Mouse (Mus musculus) bone marrow macrophage, adult 2 months (primary cell): Measurements from ENCODE around the gene Auh. TPM values are rescaled to one million over a fixed set of nuclear protein-coding genes. Genes with fewer than 3 reads are reported as not detected.

Experiments used
- H3K27ac ChIP-seq: 2 replicates; pipeline ENCODE4 v1.5.1; 2012; ENCODE audit warnings: low read depth, low read length; ENCODE audit not compliant: insufficient read depth
- H3K4me1 ChIP-seq: 2 replicates; pipeline ENCODE4 v1.6.1; 2012; ENCODE audit warnings: low read length; ENCODE audit not compliant: control insufficient read depth, insufficient read depth
- H3K4me3 ChIP-seq: 2 replicates; pipeline ENCODE4 v1.5.1; 2012; ENCODE audit warnings: mild to moderate bottlenecking, low read length, moderate library complexity; ENCODE audit not compliant: insufficient read depth
- CTCF ChIP-seq: IDR thresholded peaks from 2 replicates; pipeline ENCODE4 v1.5.1; 2012; ENCODE audit warnings: low read depth, mild to moderate bottlenecking, low read length, moderate library complexity
- POLR2A ChIP-seq: IDR thresholded peaks from 2 replicates; pipeline ENCODE4 v1.6.1; 2012; ENCODE audit warnings: mild to moderate bottlenecking, low read depth, low read length, borderline replicate concordance
- polyA plus RNA-seq: library from polyadenylated mRNA; stranded (reverse); fragments of >200 nt; gene quantifications from 2 replicates; pipeline ENCODE4 v1.2.4, GENCODE M21; 2012; ENCODE audit not compliant: missing spikeins, insufficient read depth, insufficient read length

The Auh gene
- polyA plus RNA-seq, 1 experiment, result 41.6 TPM

DNA sequence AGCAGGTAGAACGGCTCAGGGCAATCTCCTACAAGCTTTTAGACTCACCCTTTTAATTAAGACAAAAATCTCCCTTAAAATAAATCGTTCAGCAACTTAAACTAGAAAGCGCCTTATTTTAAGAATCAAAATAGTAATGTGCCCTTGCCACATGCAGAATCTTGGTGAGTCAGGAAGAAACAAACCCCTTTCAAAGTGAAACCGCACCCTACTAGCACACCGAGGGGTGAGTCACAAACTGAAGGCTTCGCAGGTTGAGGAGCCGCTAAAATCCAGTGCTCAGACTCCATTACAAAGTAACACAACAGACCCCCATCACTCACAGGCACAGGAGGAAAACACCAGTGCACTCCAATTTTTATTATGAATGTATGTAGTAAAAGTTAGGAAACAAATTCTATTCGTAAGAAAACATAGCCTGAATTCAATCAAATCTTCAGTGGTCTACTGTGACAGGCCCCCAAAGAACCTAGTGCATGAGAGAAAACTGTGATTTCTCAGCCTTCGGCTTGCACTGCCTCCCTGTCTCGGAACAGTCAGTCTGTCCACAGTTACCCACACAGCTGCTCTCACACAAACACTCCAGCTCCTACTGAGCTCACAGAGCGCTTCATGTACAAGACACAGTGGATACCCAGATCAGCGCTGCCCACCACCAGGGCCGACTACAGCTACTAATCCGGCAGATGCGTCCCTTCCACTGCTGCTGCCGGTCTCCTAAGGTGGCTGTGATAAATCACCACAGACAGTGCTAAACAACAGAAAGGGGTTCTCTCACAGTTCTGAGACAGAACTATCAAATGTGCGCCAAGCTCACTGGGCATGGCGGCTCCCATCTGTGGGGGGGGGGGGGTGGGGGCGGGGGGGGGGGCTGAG, 46.2 kb downstream of the Auh start:
- Histone ChIP-seq H3K27ac (no peak overlapping the region), H3K4me1 (peaks cover 5% of the 10 kb centered on the region), H3K4me3 (no peak overlapping the region)
- no peak for TF ChIP-seq CTCF
- TF ChIP-seq POLR2A, result no peak

DNA sequence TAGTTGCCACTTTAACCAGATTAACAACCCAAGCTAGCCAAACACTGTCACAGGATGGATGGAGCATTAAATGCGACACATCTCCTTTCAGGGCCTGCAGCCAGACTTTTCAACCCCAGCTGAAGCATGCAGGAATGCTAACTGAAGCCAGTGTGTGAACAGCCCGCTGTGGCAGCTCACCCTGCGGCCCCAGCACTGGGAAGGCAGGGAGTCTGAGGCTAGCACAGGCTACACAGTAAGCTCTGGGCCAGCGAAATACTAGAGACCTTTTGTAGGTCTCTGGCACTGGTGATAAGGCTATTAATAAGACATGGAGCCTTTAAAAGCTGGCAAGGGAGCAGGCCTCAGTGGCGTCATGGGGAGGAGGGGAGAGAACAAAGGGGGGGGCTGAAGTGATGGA, 49.1 kb downstream of the Auh start:
- Histone ChIP-seq H3K4me3 (no peak overlapping the region), H3K27ac (no peak overlapping the region), H3K4me1 (peaks cover 5% of the 10 kb centered on the region)
- no peak for TF ChIP-seq CTCF
- TF ChIP-seq POLR2A, result no peak

DNA sequence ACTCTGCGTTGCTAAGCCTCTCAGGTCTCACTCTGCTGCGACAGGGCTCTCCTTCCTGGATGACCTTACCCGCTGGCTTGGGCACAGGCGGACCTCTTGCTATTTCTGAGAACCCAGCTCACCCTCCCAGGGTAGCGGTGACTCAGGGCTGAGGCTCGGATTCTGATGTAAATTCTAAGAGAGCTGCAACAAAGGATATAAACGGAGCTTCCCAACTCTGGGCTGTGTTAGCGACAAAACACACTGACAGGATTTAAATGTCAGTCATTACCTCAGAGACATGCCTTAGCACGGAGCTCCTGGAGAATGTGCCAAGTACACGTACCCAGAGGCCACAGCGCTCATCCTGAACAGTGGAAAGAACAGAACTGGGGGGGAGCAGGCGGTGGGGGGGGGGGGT, 49.6 kb downstream of the Auh start:
- H3K27ac ChIP-seq, result no peak overlapping the region
- peaks cover 5% of the 10 kb centered on the region for H3K4me1 ChIP-seq
- H3K4me3 ChIP-seq, result no peak overlapping the region
- TF ChIP-seq CTCF, result no peak
- no peak for TF ChIP-seq POLR2A

DNA sequence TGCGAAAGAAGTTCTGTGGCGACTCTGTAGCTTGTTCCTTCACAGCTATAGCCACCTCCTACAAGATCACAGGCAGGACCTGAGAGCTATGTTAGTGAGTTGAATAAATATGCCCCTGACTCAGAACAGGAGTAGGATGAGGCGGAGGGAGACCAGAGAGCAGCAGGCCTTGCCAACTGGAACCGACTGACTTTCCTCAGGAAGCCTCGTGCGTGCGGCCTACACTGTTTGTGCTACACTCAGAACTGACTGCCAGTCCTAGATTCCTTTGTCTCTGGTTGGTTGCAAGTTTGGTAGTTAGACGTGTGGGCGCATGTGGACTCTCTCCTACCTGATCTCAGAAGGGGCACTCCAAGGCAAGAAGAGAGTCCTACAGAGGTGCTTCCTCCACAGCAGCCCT, 50.2 kb downstream of the Auh start:
- Histone ChIP-seq H3K4me1 (peaks cover 4% of the 10 kb centered on the region), H3K4me3 (no peak overlapping the region), H3K27ac (no peak overlapping the region)
- no peak for TF ChIP-seq CTCF
- TF ChIP-seq POLR2A, result no peak

DNA sequence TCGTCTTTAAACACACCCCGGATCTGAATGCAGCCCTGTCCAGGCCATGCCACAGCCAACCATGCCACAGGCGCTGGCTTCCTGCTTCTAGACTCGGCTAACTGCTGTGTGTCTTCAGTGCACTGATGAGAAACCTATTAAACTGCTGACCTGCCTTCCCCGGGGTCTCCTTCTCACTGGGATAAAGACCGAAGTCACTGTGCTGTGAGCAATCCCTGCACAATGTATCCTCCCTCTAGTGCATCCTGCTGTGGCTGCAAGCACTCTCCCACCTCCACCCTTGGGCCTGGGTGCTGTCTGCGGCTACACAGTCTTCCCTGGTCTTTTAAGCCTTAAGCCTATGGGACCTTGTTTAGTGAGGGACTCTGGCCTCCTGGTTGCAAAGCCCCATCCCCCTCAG, 50.7 kb downstream of the Auh start:
- TF ChIP-seq POLR2A (no peak), CTCF (no peak)
- H3K4me3 ChIP-seq, result no peak overlapping the region
- no peaks in the 10 kb centered on the region; the same call in 1 of the 2 replicates for H3K4me1 ChIP-seq
- H3K27ac ChIP-seq, result no peak overlapping the region

DNA sequence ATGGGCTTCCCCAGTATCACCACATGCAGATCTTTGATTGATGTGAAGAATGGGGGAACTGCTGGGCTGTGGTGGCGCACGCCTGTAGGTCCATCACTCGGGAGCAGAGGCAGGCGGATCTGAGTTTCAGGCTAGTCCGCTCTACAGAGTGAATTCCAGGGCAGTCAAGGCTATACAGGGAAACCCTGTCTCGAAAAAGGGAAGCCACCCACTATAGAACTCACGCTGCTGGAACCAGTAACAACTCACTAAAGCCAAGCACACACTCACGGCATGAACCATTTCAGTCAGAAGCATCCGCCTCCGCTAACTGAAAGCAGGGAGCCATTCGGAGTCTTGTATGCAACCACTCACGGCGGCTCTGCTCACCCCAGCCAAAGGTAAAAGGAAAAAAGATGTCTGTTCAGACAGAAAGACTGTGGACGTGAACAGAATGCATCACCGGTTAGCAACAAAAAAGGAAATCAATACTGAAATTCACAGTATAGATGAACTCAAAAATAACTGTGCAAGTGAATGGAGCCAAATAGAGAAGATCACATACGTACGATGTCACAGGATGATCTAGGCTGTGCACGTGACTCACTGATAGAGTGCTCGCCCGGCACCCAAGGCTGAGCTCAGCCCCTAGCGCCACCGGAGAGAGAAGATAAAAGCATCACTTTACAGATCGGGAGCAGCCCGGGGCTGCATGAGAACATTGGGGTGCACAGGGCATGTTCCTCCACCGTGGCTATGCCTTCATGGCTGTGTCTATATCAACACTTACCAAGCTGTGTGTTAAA, 53.7 kb downstream of the Auh start:
- Histone ChIP-seq H3K4me1 (no peaks in the 10 kb centered on the region; the same call in 1 of the 2 replicates), H3K27ac (no peak overlapping the region), H3K4me3 (no peak overlapping the region)
- no peak for TF ChIP-seq POLR2A
- no peak for TF ChIP-seq CTCF

DNA sequence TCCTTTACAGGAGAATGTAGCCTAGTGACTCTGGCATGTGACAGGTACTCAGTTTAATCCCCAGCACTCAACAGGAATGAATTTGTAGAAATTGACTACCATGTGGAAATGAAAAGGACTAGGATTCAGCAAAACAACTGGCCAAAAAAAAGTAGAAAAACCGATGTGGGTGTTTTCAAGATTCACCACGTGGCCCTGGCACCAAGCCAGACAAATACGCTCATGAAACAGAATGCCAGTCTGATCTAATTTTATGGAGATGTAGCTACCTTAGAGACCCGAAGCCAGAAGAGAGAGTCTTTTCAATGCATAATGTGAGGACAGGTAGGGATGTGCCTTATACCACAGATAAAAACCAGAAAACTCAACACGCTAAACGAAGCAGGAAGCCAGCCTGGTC, 54.4 kb downstream of the Auh start:
- Histone ChIP-seq H3K27ac (no peak overlapping the region), H3K4me1 (no peaks in the 10 kb centered on the region; the same call in 1 of the 2 replicates), H3K4me3 (no peak overlapping the region)
- TF ChIP-seq CTCF (no peak), POLR2A (no peak)

DNA sequence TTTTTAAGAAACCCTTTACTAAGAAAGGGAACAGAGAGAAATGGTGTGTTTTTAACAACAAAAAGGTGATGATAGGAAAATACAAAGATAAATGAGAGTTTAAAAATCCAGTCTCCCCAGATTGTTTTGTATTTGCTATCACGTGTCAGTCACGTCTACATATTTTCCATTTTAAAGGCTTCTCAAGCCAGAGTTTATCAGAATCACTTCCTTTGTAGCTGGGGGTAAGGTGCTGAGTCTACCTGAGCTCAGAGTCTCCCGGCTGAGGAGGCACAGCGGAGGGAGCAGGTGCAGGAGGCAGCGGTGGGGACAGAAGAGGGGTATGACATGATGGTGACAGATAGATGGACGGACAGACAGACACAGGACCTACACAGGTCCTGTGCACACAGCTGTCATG, 55.1 kb downstream of the Auh start:
- no peak overlapping the region for H3K4me3 ChIP-seq
- no peaks in the 10 kb centered on the region; the same call in 1 of the 2 replicates for H3K4me1 ChIP-seq
- TF ChIP-seq POLR2A, result no peak
- no peak overlapping the region for H3K27ac ChIP-seq

DNA sequence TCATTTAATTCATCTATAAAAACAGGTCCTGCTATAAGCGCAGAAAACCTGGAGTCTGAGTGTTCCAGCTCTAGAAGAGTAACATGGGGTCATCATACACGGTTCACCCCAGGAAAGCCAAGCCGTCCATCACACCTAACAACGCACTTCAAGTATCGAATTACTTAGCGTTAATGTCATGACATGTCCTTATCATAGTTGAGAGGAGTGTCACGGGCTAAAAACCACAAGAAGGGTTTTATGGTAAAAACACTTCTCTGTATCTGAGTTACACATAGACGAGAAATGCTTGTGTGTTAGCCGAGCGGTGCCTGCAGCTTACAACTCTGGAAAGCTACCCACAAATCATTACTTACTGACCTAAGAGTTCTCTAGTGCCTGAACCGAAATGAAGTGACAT, 55.6 kb downstream of the Auh start:
- H3K4me1 ChIP-seq, result no peaks in the 10 kb centered on the region; the same call in 1 of the 2 replicates
- TF ChIP-seq POLR2A (no peak), CTCF (no peak)
- no peak overlapping the region for H3K27ac ChIP-seq
- H3K4me3 ChIP-seq, result no peak overlapping the region
